Mouse (Mus musculus) gastrocnemius, postnatal 36 days (tissue): ENCODE results near the gene Armc12. TPM values are rescaled to one million over a fixed set of nuclear protein-coding genes. Genes with fewer than 3 reads are reported as not detected.

Experiments used
- DNase-seq, 2 experiments: peaks; one replicate each; pipeline ENCODE4 v3.0.0; 2022
- intact Hi-C: fragments of 180-260 bp; cut with DNase I; formaldehyde crosslinking; loops from one replicate; pipeline ENCODE4 v1.15.1; 2025
- total RNA-seq, 2 experiments: library from RNA; stranded (reverse); gene quantifications; 2 replicates each; pipeline ENCODE4 v1.2.3; 2021

Gene Armc12
- total RNA-seq, 2 experiments from 2014 or later = not detected

GRCm38 (mm10) chr17:28511616-28512541, 18.7 kb upstream of the Armc12 start:
- intact Hi-C loops = no loop called here
- DNase-seq = no peak

GRCm38 (mm10) chr17:28512696-28513095, 17.9 kb upstream of the Armc12 start:
- peak; percentile 68 to 90 for DNase-seq
- intact Hi-C loops = no loop called here

DNA sequence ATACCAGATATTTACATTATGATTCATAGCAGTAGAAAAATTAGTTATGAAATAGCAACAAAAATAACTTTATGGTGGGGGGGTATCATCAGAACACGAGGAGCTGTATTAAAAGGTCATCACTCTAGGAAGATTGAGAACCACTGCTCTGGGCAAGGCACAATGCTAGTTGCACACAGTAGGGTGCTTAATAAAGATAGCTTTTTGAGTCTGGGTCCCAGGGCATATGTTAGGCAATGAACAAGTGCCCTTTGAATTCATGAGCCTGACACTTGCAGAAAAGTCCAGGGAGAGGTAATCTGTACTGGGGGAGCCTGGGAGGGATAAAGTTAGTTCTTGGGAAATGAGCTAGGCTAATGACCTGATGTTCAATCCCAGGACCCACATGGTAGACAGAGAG, 17.3 kb upstream of the Armc12 start:
- no peak for DNase-seq
- intact Hi-C loops = no loop called here

DNA sequence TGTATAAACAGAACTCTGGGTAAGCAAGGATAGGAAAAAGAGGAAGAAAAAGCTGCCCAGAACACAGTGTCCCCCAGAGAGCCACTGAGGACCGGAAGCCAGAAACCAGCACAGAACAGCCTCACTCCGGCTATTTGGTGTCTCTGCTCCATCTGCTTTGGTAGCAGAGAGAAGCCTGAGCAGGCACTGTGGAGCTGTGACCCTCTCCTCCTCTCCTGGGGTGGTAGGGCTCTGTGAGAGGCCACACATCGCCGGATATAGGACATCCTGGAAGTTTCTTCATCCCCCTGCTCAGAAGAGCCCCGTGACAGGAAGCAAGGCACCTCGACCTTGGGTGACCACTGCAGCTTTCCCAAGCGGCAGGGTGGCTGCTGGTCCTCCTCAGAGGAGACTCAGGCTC, 16.8 kb upstream of the Armc12 start:
- intact Hi-C loops = no loop called here
- peak in 1 of 2 experiments; percentile 58 for DNase-seq

DNA sequence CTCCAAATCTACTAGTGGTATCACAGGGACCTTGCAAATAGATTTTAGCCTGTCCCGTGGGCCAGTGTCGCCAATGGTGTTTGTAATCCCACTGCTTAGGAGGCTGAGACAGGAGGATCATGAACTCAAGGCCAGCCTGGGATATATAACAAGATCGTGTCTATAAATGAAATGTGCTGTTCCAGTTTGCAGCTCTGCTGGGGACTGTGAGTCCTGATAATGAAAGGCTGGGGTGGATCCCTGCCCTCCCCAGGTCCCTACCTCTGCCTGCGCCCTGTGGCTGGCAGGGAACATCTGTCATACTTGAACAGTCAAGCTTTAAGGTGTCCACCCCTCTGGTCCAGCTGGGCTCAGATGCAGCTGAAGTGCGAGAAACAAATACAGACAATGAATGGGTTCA, 16.1 kb upstream of the Armc12 start:
- no peak for DNase-seq
- intact Hi-C loops = no loop called here

DNA sequence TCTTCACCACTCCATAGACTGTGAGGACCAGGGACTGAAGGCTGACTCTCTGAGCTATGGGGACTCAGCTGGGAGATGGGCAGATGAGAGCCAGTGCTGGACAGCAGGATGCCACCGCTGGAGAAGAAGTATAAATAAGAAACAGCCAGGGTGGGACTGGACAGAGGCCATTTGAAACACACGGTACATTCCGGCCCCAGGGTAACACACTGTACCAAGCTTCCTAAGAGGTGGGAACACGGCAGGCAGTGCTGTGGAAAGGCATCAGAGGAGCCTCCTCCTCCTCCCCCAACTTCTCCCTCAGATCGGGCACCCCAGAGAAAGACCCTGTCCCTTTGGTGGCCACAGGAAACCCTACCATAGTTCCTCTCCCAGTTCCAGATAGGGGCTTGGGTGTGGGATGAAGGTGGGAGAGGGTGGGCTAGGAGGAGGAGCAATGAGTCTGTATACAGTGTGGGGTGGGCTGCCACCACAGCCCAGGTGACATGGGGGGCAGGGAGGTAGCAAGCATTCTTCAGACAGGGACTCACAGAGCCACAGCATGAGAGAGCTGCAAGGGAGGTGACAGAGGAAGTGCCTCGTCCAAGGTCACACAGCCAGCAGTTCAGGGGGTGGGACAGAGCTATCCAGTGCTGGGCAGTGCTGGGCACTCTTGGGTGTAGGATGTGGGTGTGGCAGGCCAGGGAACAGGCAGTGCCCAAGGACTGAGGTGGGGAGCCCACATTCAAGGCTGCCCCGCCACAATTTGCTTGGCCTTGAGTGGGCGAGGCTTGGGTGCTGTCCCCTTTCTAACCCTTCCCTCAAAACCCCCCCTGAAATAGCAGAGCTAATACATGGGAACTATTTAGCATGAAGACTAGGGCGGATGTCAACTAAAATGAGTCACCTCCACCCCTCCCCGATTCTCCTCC, 14.9 kb upstream of the Armc12 start:
- DNase-seq = peak; percentile 32 to 76
- intact Hi-C loops = no loop called here

DNA sequence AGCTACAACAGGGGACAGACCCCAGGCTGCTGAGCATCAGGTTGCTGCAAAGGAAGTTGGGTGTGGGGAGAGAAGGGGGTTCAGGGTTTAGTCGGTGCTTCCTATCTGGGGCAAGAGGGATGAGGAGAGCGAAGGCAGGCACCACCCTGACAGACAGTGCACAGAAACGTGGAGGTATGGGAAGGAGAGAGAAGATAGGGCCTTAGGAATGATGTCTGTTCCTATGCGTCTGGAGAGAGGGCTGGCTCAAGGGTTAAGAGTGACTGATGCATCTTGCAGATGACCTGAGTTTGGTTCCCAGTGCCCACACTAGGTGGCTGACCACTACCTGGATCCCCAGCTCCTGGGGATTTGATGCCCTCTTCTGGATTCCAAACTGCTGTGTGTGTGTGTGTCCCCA, 13.7 kb upstream of the Armc12 start:
- intact Hi-C loops = no loop called here
- no peak for DNase-seq

DNA sequence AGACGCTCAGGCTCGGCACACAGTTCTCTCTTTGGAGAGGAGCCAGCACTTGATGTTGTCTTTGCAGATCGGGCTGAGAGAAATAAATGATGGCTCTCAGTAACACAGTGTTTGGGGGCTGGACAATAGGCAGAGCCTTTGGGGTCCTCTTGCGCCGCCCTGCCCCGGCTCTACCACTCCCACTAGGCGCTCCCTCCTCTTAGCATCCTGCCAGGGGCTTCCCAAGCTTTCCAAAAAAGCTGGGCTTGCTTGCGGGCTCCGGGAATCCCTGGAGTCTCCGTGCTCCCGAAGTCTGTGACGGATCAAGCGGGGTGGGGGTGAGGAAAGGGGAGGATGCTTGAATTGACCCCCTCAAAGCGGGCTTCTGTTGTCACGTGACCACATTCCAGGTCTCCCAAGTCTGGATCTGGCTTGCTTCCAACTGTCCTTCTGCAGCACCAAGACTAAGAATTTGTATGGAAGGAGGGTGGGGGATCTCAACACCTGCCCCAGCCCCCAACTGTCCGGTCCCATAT, 13.1 kb upstream of the Armc12 start, which contains the start of gene Fkbp5:
Gene Fkbp5 (minus strand): TSS at position 87 of the 515 bp plus-strand sequence.
- peak; percentile 76 to 91 for DNase-seq
- intact Hi-C loops = no loop called here

DNA sequence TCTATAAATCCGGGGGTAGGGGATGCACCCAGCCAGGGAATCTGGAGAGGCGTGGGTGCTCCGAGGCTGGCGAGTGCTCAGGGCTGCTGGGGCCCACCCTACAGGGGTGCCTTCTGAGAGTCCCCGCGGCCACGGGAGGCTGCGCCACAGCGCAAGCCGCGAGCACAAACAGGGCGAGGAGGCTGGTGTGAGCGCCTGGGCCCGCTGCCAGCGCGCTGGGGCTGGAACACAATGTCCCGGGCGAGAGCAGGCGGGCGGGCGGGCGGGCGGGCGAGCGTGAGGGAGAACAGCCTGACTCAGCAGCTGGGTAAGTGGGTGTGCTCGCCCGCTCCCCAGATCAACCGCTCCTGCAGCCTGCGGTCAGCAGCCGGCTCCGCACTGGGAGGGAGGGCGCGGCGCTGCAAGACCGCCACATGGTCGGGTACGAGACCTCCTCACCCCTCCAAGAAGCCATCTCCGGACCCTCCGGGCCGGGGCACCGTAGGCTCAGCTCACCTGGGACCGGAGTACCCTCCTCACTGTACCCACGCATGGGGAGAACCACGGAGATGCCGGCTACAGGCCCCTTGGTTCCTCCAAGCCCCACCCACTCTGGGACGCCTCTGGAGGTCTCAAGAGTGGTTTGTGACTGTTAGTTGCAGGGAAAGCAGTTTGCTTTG, 12.5 kb upstream of the Armc12 start:
- intact Hi-C loops = no loop called here
- peak; percentile 90 to 98 for DNase-seq

GRCm38 (mm10) chr17:28518615-28519071, 12.0 kb upstream of the Armc12 start:
- peak; percentile 31 to 70 for DNase-seq
- intact Hi-C loops = no loop called here

DNA sequence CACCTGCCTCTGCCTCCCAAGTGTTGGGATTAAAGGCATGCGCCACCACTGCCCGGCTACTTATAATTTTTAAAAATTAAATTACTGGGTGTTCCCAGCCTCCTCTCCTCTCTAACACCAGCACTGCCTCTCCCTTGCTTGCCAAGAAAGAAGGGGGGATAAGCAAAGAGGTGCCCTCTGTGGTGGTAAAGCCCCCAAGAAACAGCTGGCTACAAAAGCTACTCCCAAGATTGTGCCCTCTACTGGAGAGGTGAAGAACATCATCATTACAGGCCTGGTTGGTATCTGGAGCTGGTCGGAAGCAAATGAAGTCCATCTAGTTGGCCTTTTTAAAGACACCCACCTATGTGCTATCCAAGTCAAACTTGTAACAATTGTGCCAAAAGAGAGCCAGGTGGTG, 10.8 kb upstream of the Armc12 start:
- no peak for DNase-seq
- intact Hi-C loops = no loop called here

DNA sequence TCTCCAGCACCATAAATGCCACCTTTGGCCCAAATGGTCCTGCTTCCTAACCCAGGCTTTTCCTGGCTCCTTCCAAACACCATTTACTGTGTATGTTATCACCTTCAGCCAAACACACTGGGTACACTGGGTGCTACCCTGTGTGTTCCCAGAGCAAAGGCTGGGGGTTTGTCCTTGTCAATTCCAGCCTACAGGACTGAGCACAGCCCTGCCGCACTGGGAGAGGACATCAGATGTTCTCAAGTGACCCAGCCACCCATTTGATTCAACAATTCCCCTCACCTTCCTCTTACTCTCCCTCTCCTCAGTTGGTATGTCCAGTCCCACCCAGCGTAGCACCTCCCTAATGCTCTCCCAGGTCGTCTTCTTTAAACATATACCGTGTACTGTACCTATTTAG, 10.0 kb upstream of the Armc12 start:
- DNase-seq = no peak
- intact Hi-C loops = no loop called here

DNA sequence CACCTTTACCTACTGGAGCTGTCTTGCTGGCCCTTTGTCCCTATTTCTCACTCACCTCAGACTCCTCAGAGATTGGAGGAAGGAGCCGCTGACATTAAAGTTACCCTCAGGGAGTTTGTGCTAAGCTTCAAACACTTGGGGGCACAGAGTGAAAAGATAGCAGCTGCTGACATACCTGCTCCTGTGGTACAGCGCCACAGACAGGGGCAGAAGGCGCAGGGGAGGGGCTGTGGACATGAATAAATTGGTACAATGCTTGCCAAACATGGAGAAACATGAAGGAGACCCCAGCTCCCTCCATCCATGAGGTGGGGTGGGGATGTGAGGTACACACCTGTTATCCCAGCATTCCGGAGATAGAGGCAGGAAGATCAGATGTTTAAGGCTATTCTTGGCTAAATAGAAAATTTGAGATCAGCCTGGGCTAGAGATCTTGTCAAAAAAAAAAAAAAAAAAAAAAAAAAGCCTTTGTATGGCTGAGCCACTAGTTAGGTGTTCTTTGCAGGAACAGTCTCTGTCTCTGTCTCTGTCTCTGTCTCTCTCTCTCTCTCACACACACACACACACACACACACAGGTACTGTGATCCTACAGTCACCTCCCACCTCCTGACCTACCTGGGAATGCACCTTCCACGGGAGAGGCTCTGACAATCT, 9.4 kb upstream of the Armc12 start:
- intact Hi-C loops = no loop called here

DNA sequence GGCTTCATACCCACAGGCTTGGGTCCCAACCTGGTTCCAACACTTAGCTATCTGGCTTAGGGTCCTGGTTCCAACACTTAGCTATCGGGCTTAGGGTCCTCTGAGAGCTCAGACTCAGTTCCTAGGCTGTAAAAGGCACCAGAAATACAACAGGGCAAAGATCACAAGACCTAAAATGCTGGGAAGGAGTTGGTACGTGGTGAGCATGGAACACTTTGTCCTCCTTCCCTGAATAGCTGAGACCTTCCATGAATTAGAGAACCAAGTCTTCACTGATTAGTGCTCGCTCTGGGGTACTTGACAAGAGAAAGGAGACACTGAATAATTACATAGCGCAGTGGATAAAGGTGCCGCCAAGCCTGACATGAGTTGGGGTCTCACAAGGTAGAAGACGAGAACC, 8.7 kb upstream of the Armc12 start:
- intact Hi-C loops = loop anchor here (2.0 kb wide), 1 partner anchor 37 kb away; no protein-coding TSS in a partner anchor
- no peak for DNase-seq

More for the DNA sequence above, 9.4 kb upstream of the Armc12 start:
- DNase-seq = no peak

GRCm38 (mm10) chr17:28522623-28523354, 7.8 kb upstream of the Armc12 start:
- intact Hi-C loops = loop anchor here (2.0 kb wide), 1 partner anchor 38 kb away; no protein-coding TSS in a partner anchor
- DNase-seq = peak; percentile 91 to 95

DNA sequence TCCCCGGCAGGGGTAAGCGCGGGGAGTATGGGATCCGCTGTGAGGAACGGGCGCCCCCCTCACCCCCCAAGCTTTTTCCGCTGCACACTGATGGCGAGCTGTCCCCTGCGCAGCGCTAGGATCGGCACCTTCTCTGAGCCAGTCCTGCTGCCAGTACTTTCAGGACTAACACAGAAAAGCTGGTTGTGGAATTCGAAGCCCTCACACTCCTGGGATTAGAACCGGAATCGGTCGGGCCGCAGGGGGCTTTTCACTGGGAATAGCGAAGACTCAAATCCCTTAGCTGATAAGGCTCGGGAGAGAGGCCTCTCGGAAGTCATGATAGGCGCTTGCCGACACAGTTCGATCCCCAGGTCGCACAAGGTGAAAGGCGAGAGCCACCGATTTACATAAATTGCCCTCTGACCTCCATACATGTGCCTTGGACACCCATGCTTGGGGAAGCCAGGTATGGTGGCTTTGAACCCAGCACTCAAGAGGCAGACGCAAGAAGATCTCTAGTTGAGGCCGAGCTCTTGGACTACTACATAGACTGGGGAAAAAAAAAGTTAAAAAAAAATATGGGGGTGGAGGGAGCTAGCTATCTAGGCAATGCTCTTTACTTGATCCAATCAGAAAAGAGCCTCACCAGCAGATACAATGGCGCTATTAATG, 7.1 kb upstream of the Armc12 start:
- DNase-seq = no peak
- intact Hi-C loops = loop anchor here (2.0 kb wide), 1 partner anchor 39 kb away; no protein-coding TSS in a partner anchor

DNA sequence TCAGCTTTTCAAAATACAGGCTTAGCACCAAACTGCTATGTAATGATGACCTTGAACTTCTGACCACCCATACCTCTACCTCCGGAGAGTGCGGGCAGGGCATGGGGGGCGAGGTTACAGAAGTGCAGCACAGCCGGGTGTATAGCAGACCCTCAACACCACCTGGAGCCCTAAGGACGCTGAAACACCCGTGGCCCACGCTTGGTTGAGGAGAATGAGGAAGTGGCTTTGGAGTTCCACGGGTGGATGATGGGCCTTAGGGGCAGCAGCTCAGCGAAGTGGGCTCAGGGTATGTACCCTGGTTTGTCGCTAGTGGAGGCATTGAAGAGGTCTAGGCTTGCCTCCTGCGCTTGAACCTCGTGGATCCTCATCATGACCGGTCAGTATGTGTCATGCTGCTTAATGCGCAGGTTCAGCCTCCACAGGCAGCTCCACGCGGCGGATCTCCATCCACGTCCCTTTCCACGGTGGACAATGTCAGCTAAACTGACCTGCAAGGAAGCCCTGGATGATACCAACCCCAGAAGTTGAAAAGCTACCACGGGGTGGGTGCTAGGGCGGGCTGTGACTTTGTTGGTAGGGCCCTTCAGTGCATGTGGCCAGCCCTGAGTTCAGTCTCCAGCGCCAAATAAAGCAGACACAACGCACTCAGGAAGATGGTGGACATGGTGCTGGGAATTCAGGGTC, 6.5 kb upstream of the Armc12 start:
- DNase-seq = no peak
- intact Hi-C loops = no loop called here
